ENCODE assay signal across 8 mouse cellular contexts in the genomic region with DNA sequence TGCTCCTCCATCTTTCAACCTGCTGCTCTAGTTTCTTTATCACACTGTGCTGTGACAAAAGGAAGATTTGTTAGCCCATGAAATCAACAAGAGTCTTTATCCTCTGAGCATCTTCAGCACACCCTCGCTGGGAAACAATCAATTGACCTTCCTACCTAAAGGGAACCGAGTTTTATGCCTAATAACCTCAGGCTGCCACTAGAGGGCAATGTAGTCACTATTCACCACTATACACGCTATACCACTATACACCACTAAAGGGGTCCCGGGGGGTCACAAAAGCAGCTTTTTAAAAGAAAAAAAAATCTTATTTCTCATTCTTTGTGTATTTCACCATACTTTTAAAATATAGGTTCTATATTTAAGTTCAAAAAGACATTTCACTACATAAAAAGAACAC. TPM values are rescaled to one million over a fixed set of nuclear protein-coding genes. Genes with fewer than 3 reads are reported as not detected.
DNase-seq lines count a peak whose midpoint lies in the region; ATAC-seq and TF ChIP-seq lines count a peak whose summit lies in the region.

No protein-coding gene starts in this region.

- H3K4me1 ChIP-seq in thymus, adult 2 months (replicated peaks; ENCODE audit: control insufficient read depth, insufficient read depth, low read length), result peaks cover 13% of the 10 kb centered on the region
- H3K4me1 ChIP-seq in kidney, embryonic 14.5 days (ENCODE audit: control insufficient read depth, insufficient read depth, low read length), result peaks cover 11% of the 10 kb centered on the region
- peaks cover 9% of the 10 kb centered on the region for H3K4me1 ChIP-seq in liver, postnatal 0 days (ENCODE audit: insufficient read depth)

- no peak for TF ChIP-seq POLR2A in thymus, adult 2 months (IDR thresholded peaks at IDR 0.05; ENCODE audit: control insufficient read depth, extremely low read depth, insufficient read depth, low read length, poor library complexity)

- WGBS in thymus, adult 2 months, result 2% methylated on average over 4 of the region's 4 CpGs
- 10% methylated on average over 4 of the region's 4 CpGs for WGBS in kidney, embryonic 14.5 days
- WGBS in liver, postnatal 0 days (ENCODE audit: insufficient replicate concordance), result 3% methylated on average over 4 of the region's 4 CpGs

- H3K27me3 ChIP-seq in thymus, adult 2 months (ENCODE audit: control insufficient read depth, insufficient read depth, low read length), result no peaks in the 10 kb centered on the region
- no peaks in the 10 kb centered on the region for H3K27me3 ChIP-seq in kidney, embryonic 14.5 days (ENCODE audit: control insufficient read depth, insufficient read depth, low read length)
- H3K27me3 ChIP-seq in liver, postnatal 0 days (ENCODE audit: insufficient read depth, low read length), result 0 out of 2 replicates have a peak, but pooled peaks cover 3% of the 10 kb centered on the region

- H3K36me3 ChIP-seq in thymus, adult 2 months (ENCODE audit: control insufficient read depth, insufficient read depth, low read length), result no peaks in the 10 kb centered on the region
- no peaks in the 10 kb centered on the region for H3K36me3 ChIP-seq in kidney, embryonic 14.5 days (ENCODE audit: control insufficient read depth, insufficient read depth, low read length)
- H3K36me3 ChIP-seq in liver, postnatal 0 days (replicated peaks; ENCODE audit: insufficient read depth, low read length), result no peaks in the 10 kb centered on the region

- no peak for DNase-seq in cerebellum, adult 9-11 months
- DNase-seq in thymus, adult 2 months, result peak; percentile 47
- no peak for DNase-seq in thymus, adult 18-20 months
- DNase-seq in embryo, embryonic 9.5 days (ENCODE audit: extremely low spot score), result peak; percentile 55
- DNase-seq in liver, postnatal 0 days, result peak; percentile 40
- peak; percentile 44 for DNase-seq in retina, postnatal 7 days (ENCODE audit: low read depth, low spot score)

- no peak for TF ChIP-seq EP300 in liver, postnatal 0 days (IDR thresholded peaks at IDR 0.05; ENCODE audit: low read depth)

- H3K4me3 ChIP-seq in thymus, adult 2 months (ENCODE audit: control insufficient read depth, insufficient read depth, low read length), result no peak overlapping the region
- no peak overlapping the region for H3K4me3 ChIP-seq in kidney, embryonic 14.5 days (ENCODE audit: low read length)
- no peak overlapping the region for H3K4me3 ChIP-seq in liver, postnatal 0 days (ENCODE audit: low read depth, low read length)

- H3K4me2 ChIP-seq in kidney, embryonic 14.5 days (replicated peaks; ENCODE audit: low read depth, low read length), result no peak overlapping the region
- no peak overlapping the region for H3K4me2 ChIP-seq in liver, postnatal 0 days (ENCODE audit: low read depth, low read length)

- 0 out of 2 replicates have a peak, but pooled peaks have one; percentile 64 for ATAC-seq in cerebellum, adult (ENCODE audit: insufficient number of reproducible peaks, low FRiP score, low TSS enrichment)
- ATAC-seq in kidney, embryonic 14.5 days (ENCODE audit: low FRiP score, low TSS enrichment), result 0 out of 2 replicates have a peak, but pooled peaks have one; percentile 56
- ATAC-seq in liver, postnatal 0 days, result peak; percentile 61; the same call in 1 of the 2 replicates

- H3K9me3 ChIP-seq in kidney, embryonic 14.5 days (ENCODE audit: control insufficient read depth, low read length), result no peaks in the 10 kb centered on the region
- H3K9me3 ChIP-seq in liver, postnatal 0 days (ENCODE audit: low read length), result no peaks in the 10 kb centered on the region

- no peak overlapping the region for H3K9ac ChIP-seq in kidney, embryonic 14.5 days (ENCODE audit: low read depth, low read length)
- H3K9ac ChIP-seq in liver, postnatal 0 days (replicated peaks), result no peak overlapping the region

- no peak overlapping the region for H3K27ac ChIP-seq in thymus, adult 2 months (ENCODE audit: control insufficient read depth, insufficient read depth, low read length)
- H3K27ac ChIP-seq in kidney, embryonic 14.5 days (ENCODE audit: low read depth, low read length), result no peak overlapping the region
- no peak overlapping the region for H3K27ac ChIP-seq in liver, postnatal 0 days (ENCODE audit: low read depth)

- no peak for TF ChIP-seq CTCF in thymus, adult 2 months (IDR thresholded peaks at IDR 0.05; ENCODE audit: borderline replicate concordance, control insufficient read depth, extremely low read depth, insufficient read depth, low read length, poor library complexity)
- TF ChIP-seq CTCF in liver, postnatal 0 days (IDR thresholded peaks at IDR 0.05; ENCODE audit: low read depth), result peak; percentile 86

RNA-seq across cellular contexts. Expression of gene Hectd2, which starts 15.9 kb away (rescaled TPM):
- polyA plus RNA-seq in thymus, adult 2 months (2012; rRNA removed), result 2.3 and 2.6 TPM in 2 replicates
- polyA plus RNA-seq in kidney, embryonic 14.5 days (2014; fragmentation: Nextera tagmentation; extraction: Ambion mirVana), result 2.3 and 3.2 TPM in 2 replicates
- 0.69 and 1.00 TPM in 2 replicates for polyA plus RNA-seq in liver, postnatal 0 days (2015; fragmentation: Nextera tagmentation; extraction: Ambion mirVana)

Comparison
In these comparisons a context has a peak if more than half of its experiments do, and no peak if none do; other contexts are left out.
1. DNase-seq: peak in thymus, adult 2 months (single experiment), embryo, embryonic 9.5 days (single experiment), liver, postnatal 0 days (single experiment) and retina, postnatal 7 days (single experiment); none in cerebellum, adult 9-11 months (single experiment) and thymus, adult 18-20 months (0 of 2).
2. Peak in every context shown above with its lines, with median percentiles within 50 percentile points of each other: ATAC-seq.